In the genomic region with DNA sequence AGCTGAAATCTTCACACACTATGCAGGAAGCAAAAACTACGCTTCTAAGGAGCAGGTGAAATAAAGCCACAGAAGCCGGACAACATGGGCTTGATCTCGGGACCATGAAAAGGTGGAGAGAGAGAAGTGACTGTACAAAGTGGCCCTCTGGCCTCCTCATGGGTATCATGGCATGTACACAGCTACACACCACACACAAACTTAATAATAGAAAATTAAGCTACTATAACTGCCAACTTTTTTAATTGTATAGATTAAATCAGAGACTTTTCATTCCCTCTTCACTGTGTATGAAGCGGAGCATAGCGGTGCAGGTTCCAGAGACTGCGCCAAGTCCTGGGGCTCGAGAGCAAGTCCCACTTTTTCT, we compare ENCODE assay signal across 7 mouse cellular contexts. TPM values are rescaled to one million over a fixed set of nuclear protein-coding genes. Genes with fewer than 3 reads are reported as not detected.
DNase-seq lines count a peak whose midpoint lies in the region.
"Not testable (repeated sequence)": the region's sequence is repeated elsewhere in the genome, so short reads cannot be mapped to it uniquely, and the experiment has no call there.

No protein-coding gene starts in this region.

- peak; percentile 28 for DNase-seq in adrenal gland, adult 2 months
- DNase-seq in gastrocnemius, postnatal 25 days = peak; percentile 39
- peak; percentile 47 for DNase-seq in heart, postnatal 25 days (ENCODE audit: low spot score)
- peak; percentile 17 to 64 for DNase-seq in kidney, postnatal 25 days
- DNase-seq in lung, postnatal 14 days = peak; percentile 36
- DNase-seq in right cerebral cortex, postnatal 25 days = peak; percentile 32
- DNase-seq in thymus, postnatal 36 days = peak; percentile 13 to 29

- intact Hi-C loops in heart, postnatal 25 days (cut with DNase I) = not testable (repeated sequence)

RNA-seq across cellular contexts. Expression of gene Sfi1, which starts 13.6 kb away (rescaled TPM):
- 10 to 100 TPM; 50.7 to 54.8 TPM for total RNA-seq in adrenal gland, adult 2 months (2021)
- 24.6 and 27.4 TPM in 2 replicates for polyA plus RNA-seq in adrenal gland, adult 2 months (2012; rRNA removed)
- total RNA-seq in gastrocnemius, postnatal 25 days (2021) = 10 to 100 TPM; 10.8 to 14.1 TPM
- total RNA-seq in heart, postnatal 25 days (2021) = 10 to 100 TPM; 19.1 to 21.7 TPM

RNA-seq across cellular contexts. Expression of gene Eif4enif1, which starts 22.5 kb away (rescaled TPM):
- total RNA-seq in adrenal gland, adult 2 months (2021) = 10 to 100 TPM; 55.4 to 67.1 TPM
- 25.8 and 27.2 TPM in 2 replicates for polyA plus RNA-seq in adrenal gland, adult 2 months (2012; rRNA removed)
- total RNA-seq in gastrocnemius, postnatal 25 days (2021) = 10 to 100 TPM; 27.5 to 32.7 TPM
- total RNA-seq in heart, postnatal 25 days (2021) = 10 to 100 TPM; 42.1 to 45.1 TPM

Comparison
In these comparisons a context has a peak if more than half of its experiments do, and no peak if none do; other contexts are left out.
1. Peak in every context shown above with its lines: DNase-seq.